Mouse (Mus musculus) Muller cell, postnatal 12 days (primary cell): ENCODE data around the gene Casd1.
A peak's percentile ranks its signal among the peaks of the same experiment; 100 is the strongest.

Experiments used
- DNase-seq: peaks from one replicate; pipeline ENCODE4 v3.0.0-alpha.2; 2015; ENCODE audit errors: inconsistent ontology term

The Casd1 gene

DNA sequence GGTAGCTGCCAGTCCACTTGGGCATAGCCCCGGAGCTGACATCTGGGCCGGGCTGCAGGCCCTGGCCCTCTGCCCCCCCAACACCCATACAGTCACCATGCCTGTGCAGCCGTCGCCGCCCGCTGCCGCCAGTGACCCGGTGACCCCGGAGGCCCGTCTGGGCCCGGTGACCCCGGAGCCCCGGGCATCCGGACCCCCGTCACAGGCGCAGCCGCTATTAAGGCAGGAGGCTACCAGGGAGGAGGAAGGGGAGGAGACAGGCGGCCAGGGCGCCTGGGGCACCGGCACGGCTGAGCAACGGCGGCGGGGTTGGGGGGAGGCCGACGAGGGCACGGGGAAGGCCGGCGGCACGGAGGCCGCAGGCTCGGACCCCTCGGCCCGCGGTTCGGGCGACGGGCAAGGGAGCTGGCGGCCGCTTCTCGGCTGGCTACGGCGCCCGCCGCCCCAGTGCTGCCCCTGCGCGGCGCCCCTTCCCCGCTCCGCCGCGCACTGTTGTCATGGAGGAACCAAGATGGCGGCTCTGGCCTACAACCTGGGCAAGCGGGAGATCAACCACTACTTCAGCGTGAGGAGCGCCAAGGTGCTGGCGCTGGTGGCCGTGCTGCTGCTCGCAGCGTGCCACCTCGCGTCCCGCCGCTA is at the start of gene Casd1:
TSS of gene Casd1 (plus strand) at position 182 of the 639 bp plus-strand sequence.
- peak; percentile 73 for DNase-seq

GRCm38 (mm10) chr6:4555366-4555765 is 45.3 kb upstream of the Casd1 start:
- no peak for DNase-seq

GRCm38 (mm10) chr6:4557086-4557485 is 43.6 kb upstream of the Casd1 start:
- no peak for DNase-seq

GRCm38 (mm10) chr6:4557678-4558077 is 43.0 kb upstream of the Casd1 start:
- peak; percentile 45 for DNase-seq

DNA sequence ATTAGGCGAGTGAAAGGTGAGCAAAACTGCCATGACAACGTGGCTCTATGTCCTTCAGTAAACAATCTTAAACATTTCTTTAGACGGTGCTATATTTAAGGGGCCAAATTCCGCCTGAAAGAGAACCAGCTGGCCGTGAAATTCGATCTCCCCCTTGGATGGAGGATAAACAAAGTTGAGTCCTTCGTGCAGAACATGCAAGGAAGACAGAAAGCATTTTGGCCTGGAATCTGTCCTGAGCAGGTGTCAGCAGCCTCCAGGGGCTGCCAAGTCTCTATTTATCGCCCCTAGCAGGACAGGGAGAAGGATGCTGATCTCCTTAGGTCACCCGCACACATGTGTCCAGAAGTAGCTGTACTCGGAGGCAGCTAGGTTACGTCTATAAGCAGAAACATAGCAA is 39.5 kb upstream of the Casd1 start:
- DNase-seq, result no peak

DNA sequence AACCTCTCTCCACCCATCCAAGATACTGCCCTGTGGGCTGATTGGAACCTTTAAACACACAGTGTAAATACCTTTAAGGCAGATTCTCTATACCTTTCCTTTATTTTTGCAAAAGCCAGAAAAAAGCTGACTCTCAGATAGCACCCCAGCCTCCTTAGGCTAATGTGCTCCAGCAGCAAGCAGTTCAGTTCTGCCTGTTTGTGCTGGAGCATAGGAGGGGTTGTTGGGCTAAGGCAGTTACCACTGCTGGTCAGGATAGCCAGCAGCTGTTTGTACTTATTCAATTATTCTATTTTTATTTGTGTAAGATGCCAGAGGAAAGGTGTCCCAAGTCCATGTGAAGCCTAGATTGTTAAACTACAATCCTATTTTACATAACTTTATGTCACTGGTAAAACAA is 39.0 kb upstream of the Casd1 start:
- no peak for DNase-seq

GRCm38 (mm10) chr6:4562401-4562800 is 38.2 kb upstream of the Casd1 start:
- no peak for DNase-seq

DNA sequence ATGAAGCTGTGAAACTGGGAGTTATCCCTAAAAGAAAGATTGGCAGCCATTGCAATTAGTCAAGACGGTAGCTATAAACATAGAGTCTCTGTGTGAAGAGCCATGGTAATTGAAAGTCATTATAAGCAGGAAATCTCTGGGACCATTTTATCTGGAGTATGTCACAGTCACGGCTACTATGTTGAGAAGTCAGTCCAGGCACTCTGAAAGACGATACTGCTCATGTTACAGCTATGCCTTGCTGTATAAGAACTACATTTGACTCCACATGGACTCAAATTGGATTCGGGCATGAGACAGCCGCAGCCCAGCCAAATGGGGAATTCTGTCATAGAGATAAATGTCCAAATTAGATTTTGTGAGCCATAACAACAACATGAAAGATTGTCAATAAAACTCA is 37.2 kb upstream of the Casd1 start:
- DNase-seq, result no peak

DNA sequence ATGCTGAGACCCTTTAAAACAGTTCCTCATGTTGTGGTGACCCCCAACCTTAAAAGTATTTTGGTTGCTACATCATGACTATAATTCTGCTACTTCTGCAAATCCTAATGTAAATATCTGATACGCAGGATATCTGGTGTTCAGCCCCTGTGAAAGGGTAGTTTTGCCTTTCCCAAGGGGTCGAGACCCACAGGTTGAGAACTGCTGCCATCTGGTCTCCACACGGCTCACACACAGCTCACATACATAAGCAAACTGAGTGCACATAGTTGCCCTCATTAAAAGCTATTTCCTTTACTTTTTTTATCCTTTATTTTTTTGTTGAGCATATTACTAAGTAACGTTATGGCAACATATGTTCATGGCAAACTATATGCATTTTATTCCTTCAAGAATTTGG is 30.2 kb upstream of the Casd1 start:
- no peak for DNase-seq

DNA sequence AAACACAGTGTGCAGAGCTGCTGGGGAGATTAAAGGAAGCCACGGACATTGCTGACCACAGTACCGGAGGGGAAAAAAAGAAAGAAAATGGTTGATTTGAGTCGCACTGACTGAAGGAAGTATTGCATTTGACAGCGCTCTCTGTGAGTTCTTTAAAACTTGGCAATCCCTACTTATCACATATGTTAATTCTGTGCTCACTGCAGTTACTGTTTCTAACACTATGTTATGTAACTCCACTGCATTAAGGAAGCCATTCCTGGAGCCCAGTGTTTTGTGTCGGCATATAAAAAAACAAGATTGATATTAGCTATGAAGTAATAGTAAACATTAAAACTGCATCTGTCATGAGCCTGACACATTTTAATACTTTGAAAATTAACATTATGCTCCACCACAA is 22.9 kb upstream of the Casd1 start:
- no peak for DNase-seq

GRCm38 (mm10) chr6:4578343-4578742 is 22.3 kb upstream of the Casd1 start:
- DNase-seq, result no peak

- no peak for DNase-seq
Measured at GRCm38 (mm10) chr6:4579620-4580019, 21.0 kb upstream of the Casd1 start.

DNA sequence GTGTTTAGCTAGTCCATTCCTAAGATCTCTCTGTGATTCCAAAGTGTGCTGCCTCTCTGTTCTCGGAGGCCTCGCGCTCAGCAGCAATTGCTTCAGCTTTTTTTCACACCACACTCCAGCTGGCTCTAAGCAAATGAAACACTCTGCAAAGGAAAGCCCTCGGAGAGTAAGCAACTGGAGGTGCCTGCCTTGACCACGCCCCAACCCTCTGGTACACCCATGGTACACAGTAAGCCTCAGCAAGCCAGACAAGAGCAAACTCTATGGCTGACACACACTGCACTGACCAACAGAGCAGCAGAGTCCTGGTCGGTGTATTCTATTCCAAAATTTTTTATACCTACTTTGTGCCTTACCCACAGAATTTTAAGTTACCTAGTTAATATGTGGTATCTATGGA is 17.2 kb upstream of the Casd1 start:
- DNase-seq, result no peak

DNA sequence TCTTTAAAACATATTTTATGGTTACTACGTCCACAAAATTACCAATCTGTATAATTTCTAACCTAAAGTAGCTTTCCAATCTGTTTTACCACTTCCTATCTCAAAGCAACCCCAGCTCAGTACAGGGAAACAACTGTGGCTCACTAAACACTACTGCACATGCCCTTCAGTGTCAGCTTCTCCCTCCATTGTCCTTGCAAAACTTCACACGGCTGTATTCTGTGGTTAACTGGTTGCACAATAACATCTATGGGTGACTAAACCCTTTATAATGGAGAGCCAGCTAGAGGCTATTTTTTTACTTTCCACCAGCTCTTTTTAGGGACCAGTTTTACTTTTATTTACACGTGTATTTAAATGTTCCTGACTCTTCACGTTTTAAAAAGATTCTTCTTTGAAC is 12.7 kb upstream of the Casd1 start:
- peak; percentile 43 for DNase-seq

DNA sequence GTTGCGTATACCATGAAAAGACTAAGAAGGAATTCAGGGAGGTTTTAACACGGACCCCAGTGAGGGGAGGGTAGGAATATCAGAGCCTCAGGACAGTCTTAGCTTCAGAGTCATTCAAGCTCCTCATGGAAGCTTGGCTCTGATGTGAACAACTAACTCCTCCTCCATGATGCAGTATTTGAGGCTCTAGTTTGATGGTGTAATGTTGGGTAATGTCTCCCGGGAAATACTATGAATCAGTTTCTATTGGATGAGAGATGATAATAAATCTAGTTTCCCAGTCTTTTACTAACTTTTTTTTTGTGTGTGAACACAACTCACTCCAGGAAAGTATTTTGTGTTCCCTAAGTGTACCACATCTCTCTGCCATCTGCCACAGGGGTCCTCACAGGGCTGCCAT is 11.9 kb upstream of the Casd1 start:
- DNase-seq, result no peak

DNA sequence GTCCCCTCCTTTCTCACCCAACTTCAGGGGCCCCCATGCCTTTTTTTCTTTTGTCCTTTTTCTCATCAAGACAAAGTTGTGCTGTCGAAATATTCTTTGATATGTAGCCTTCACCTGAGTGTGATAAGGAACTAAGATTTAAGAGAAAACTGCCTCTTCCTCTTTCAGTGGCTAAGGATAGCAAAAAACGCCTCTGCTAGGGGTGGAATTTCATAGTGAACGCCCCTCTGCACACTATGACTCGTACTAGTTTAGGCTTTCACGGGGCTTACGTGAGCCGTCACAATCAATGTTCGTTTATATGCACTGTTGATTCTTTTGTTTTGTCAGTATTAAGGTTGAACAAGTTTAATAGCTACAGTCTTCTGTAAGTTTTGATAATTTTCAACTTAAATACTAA is 10.6 kb upstream of the Casd1 start:
- DNase-seq, result no peak

DNA sequence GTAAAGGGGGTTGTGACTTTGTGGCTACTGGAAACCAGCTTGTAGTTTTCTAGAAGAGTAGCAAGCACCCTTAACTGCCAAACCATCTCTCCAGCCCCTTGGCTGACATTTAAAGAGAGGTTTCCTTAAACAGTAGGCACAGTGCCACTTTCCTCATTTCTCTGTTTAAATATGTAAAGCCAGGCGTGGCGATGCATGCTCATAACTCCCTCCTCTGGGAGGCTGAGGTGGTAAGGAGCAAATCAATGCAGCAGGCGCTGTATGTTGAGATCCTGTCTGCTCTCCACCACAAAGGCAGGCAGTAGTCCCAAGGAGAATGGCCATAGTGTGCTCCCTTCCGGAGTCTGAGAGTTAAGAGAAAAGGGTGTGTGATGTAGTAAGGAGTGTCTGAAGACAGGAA is 2.9 kb upstream of the Casd1 start:
- DNase-seq, result no peak

GRCm38 (mm10) chr6:4600085-4600657 is 468 bp upstream of the Casd1 start:
- DNase-seq, result peak; percentile 6

DNA sequence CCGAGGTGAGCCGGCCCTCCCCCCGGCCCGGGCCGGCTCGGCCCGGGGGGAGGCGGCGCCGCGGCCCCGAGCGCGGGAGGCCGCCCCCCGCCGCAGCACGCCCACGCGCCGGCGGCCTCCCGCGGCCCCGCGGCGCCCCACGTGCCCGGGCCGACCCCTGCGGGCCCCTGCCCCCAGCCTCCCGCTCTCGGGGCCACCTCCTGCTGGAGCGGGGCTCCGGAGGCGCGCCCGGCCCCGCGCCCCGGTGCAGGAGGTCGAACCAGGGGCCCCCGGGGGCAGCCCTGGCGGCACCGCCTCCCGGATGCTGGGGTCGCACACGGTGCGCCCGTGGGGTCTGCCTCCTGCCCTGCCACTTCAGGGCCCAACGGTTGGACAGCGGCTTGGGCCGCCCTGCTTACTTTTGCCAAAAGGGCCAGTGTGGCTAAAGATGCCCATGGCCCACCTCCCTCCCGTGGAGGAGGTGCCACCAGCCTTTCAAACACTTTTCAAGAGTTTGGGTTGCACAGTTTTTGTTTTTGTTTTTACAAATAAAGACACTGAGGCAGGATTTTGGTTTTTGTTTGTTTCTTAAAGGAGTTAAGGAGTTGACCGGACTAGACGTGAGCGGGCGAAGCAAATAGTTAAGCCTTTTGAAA is 775 bp downstream of the Casd1 start:
- peak; percentile 50 for DNase-seq

- DNase-seq, result no peak
Measured at GRCm38 (mm10) chr6:4602012-4602411, 1.4 kb downstream of the Casd1 start.

DNA sequence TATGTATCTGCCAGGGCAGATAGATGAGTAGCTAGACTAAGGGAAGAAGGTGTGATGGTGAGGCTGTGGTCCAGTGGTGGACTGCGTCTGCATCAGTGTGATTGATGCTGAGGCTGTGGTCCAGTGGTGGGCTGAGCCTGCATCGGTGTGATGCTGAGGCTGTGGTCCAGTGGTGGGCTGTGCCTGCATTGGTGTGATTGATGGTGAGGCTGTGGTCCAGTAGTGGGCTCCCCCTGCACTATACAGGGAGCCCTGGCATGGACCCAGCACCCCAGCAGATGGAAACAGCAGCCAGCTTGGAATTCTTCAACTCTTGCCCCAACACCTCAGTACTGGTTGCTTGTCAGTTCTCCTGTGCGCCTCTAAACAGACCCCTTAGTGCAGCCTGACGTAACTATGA is 5.8 kb downstream of the Casd1 start:
- no peak for DNase-seq

DNA sequence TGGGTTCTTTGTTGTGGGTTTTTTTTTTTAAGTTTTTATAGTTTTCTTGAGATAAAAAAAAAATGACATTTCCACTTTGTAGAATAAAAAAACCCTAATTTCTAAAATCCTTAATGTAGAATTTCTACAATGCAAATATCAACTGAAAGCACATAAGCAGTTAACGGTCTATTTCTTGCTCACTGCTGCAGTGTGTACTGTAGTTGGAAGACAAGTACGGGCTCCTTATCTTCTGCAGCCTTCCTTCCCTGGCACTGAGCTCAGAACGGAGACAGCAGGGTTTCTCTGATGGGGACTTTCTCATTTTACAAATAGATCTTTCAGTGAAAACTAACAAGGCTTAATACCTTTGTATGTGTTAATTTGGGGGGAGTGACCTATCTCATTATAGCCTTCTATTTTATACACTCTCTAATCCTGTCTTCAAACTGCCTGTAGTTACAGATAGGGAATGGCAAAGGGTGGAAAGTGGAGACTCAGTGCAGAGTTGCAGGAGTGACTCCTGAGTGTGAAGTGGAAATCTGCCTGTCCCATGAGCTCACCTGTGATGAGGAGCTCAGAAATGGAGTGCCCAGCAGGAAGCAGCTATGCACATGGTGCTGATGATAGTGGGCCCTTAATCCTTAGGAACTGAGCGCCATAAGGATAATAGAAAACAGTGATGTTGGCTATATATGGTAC is 9.7 kb downstream of the Casd1 start:
- no peak for DNase-seq

DNA sequence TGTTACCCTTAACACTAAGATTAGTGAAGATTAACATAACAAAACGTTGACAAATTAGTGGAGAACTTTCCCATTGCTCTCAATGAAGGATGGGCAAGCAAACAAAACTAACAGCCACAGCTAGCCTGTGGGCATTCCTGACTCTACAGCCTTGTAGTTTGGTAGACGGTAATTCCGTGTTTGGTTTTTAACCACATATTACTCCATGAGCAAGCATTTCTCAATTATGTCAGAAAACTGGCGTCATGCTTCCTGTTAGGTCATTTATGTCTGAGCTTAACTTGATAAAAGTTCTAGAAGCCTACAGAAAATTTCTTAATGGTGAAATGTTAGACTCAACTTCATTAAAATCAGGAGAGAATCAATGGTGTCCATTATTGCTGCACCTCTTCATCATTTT is 11.2 kb downstream of the Casd1 start:
- DNase-seq, result no peak
